In the genomic region with DNA sequence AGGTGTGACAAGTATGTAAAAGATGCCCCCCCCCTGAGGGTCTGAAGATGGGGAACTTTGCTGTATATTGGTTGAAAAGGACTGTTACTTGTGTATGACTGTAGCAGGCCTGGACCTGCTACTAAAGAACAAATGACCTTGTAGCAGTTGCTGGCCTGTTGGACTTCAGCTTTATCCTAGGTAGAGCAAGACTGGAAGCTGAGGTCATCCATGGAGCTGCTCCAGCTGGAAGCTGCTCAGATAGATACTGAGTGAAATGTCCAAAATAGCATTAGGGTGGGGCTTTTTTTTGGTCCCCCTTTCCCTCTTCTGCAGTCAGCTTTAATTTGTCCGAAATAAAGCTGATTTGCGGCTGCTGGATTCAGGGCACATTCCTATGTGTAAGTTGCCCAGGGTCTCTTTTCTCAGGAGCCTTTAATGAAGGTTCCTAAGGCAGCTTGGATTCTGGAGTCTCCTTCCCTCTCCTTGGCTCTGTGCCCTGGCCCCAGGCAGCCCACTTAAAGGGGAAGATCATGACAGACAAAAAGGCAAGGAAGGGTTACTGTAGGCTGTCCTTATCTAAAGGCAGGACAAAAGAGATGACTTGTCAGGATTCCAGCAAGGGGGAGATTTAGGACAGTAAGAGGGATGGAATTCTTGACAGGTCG, we compare ENCODE assay signal across 10 mouse cellular contexts.
A peak's percentile ranks its signal among the peaks of the same experiment; 100 is the strongest.
DNase-seq lines count a peak whose midpoint lies in the region; ATAC-seq and TF ChIP-seq lines count a peak whose summit lies in the region.
"Had no signal": no experiment of that assay in that cellular context is flagged by ENCODE, and none has a peak within 500 bp of the region (broad histone marks: within the 10 kb centered on the region; RNA-seq: fewer than 3 reads in every experiment).

No protein-coding gene starts in this region.

- H3K4me2 ChIP-seq in limb, embryonic 14.5 days (replicated peaks; ENCODE audit: low read depth, low read length, severe bottlenecking), result no peak overlapping the region
- H3K4me2 ChIP-seq in hindbrain, embryonic 14.5 days (replicated peaks), result no peak overlapping the region
- H3K4me2 ChIP-seq: limb, embryonic 15.5 days had no signal

- no peak overlapping the region for H3K4me3 ChIP-seq in limb, embryonic 14.5 days (replicated peaks; ENCODE audit: low read length)
- H3K4me3 ChIP-seq in limb, embryonic 10.5 days, result no peak overlapping the region
- no peak overlapping the region for H3K4me3 ChIP-seq in hindbrain, embryonic 14.5 days (replicated peaks; ENCODE audit: low read length)
- H3K4me3 ChIP-seq: limb, embryonic 15.5 days had no signal

- intact Hi-C loops in heart, postnatal 14 days (cut with DNase I), result no loop called here

- DNase-seq in adrenal gland, adult (ENCODE audit: inconsistent age in 2 of 2, low spot score in 1 of 2), result peak; percentile 42 to 51
- DNase-seq in adrenal gland, postnatal 4 days (ENCODE audit: low spot score in 2 of 2), result no peak
- DNase-seq in limb, embryonic 14.5 days (ENCODE audit: low spot score), result peak; percentile 28
- no peak for DNase-seq in limb, embryonic 10.5 days (ENCODE audit: low spot score)
- peak; percentile 3 for DNase-seq in cerebellum, adult 8-10 months
- DNase-seq in heart, postnatal 14 days, result peak; percentile 44 to 71
- no peak for DNase-seq in layer of hippocampus, adult 9-11 months
- DNase-seq in hindbrain, embryonic 14.5 days (ENCODE audit: low spot score), result no peak
- DNase-seq: forebrain, postnatal 0 days had no signal

- H3K27me3 ChIP-seq in limb, embryonic 14.5 days (ENCODE audit: control insufficient read depth, insufficient read depth, low read length), result no peaks in the 10 kb centered on the region
- H3K27me3 ChIP-seq in limb, embryonic 10.5 days (ENCODE audit: low read depth, poor library complexity, severe bottlenecking), result peaks cover 98% of the 10 kb centered on the region
- H3K27me3 ChIP-seq in hindbrain, embryonic 14.5 days (ENCODE audit: control insufficient read depth, insufficient read depth, low read length), result 0 out of 2 replicates have a peak, but pooled peaks cover 11% of the 10 kb centered on the region

- H3K36me3 ChIP-seq in limb, embryonic 14.5 days (ENCODE audit: control insufficient read depth, insufficient read depth, low read length), result no peaks in the 10 kb centered on the region
- no peaks in the 10 kb centered on the region for H3K36me3 ChIP-seq in limb, embryonic 10.5 days
- no peaks in the 10 kb centered on the region for H3K36me3 ChIP-seq in hindbrain, embryonic 14.5 days (replicated peaks; ENCODE audit: control insufficient read depth, insufficient read depth)
- H3K36me3 ChIP-seq: limb, embryonic 15.5 days had no signal

- H3K27ac ChIP-seq in limb, embryonic 14.5 days (replicated peaks; ENCODE audit: low read depth, low read length), result no peak overlapping the region
- H3K27ac ChIP-seq in limb, embryonic 10.5 days, result no peak overlapping the region
- no peak overlapping the region for H3K27ac ChIP-seq in hindbrain, embryonic 14.5 days
- H3K27ac ChIP-seq: limb, embryonic 15.5 days had no signal

- TF ChIP-seq POLR2A in limb, embryonic 14.5 days (IDR thresholded peaks at IDR 0.05; ENCODE audit: borderline replicate concordance, extremely low read depth, insufficient read depth, insufficient read length), result no peak

- H3K9me3 ChIP-seq in limb, embryonic 14.5 days (ENCODE audit: control insufficient read depth, low read length), result no peaks in the 10 kb centered on the region
- no peaks in the 10 kb centered on the region for H3K9me3 ChIP-seq in limb, embryonic 10.5 days (replicated peaks)
- no peaks in the 10 kb centered on the region for H3K9me3 ChIP-seq in hindbrain, embryonic 14.5 days (ENCODE audit: control insufficient read depth, low read length)
- H3K9me3 ChIP-seq: limb, embryonic 15.5 days had no signal

- WGBS in limb, embryonic 14.5 days, result 45% methylated on average over 3 of the region's 3 CpGs
- WGBS in limb, embryonic 10.5 days, result 69% methylated on average over 3 of the region's 3 CpGs
- 66% methylated on average over 3 of the region's 3 CpGs for WGBS in hindbrain, embryonic 14.5 days

- no peak overlapping the region for H3K9ac ChIP-seq in limb, embryonic 14.5 days (ENCODE audit: low read depth, low read length, severe bottlenecking)
- no peak overlapping the region for H3K9ac ChIP-seq in hindbrain, embryonic 14.5 days
- H3K9ac ChIP-seq: forebrain, postnatal 0 days; limb, embryonic 15.5 days had no signal

- ATAC-seq in limb, embryonic 14.5 days (ENCODE audit: low FRiP score, low read depth), result no peak
- ATAC-seq in hindbrain, embryonic 14.5 days (ENCODE audit: low FRiP score), result no peak
- ATAC-seq: forebrain, postnatal 0 days had no signal

- no peaks in the 10 kb centered on the region for H3K4me1 ChIP-seq in limb, embryonic 14.5 days (ENCODE audit: control insufficient read depth, insufficient read depth, low read length)
- H3K4me1 ChIP-seq in limb, embryonic 10.5 days, result peaks cover 12% of the 10 kb centered on the region
- no peaks in the 10 kb centered on the region for H3K4me1 ChIP-seq in hindbrain, embryonic 14.5 days (replicated peaks; ENCODE audit: control insufficient read depth, insufficient read depth, low read length)
- H3K4me1 ChIP-seq: limb, embryonic 15.5 days had no signal

Comparison
In these comparisons a context has a peak if more than half of its experiments do, and no peak if none do; other contexts are left out.
1. DNase-seq: peak in adrenal gland, adult (2 of 2), limb, embryonic 14.5 days (single experiment), cerebellum, adult 8-10 months (single experiment) and heart, postnatal 14 days (2 of 2); none in adrenal gland, postnatal 4 days (0 of 2), limb, embryonic 10.5 days (single experiment), layer of hippocampus, adult 9-11 months (single experiment) and hindbrain, embryonic 14.5 days (single experiment).